Mouse (Mus musculus): ENCODE measurements around the gene Klhl20.

Klhl20 gene

GRCm38 (mm10) chr1:161077243-161077642 lies 54.1 kb downstream of the Klhl20 start:
- no peak for ATAC-seq (ENCODE audit: insufficient number of reproducible peaks, low FRiP score, low TSS enrichment)

DNA sequence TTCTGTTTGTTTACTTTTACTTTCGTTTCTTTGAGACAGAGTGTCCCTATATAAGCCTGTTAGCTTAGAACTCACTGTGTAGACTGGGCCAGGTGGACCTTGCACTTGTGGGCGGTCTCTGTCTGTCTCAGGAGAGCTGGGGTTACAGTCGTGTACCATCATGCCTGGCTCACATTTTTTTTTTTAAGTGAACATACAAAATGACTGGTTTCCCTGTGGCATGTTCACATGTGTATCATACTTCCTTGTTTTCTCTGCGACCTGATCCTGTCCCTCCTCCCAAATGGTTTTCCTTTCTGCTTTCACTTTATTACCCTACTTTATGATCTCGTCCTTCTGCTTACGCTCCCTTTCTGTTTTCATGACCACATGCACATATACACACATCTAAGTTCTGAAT lies 55.1 kb downstream of the Klhl20 start:
- ATAC-seq (ENCODE audit: insufficient number of reproducible peaks, low FRiP score, low TSS enrichment): no peak

- ATAC-seq (ENCODE audit: insufficient number of reproducible peaks, low FRiP score, low TSS enrichment): no peak
These were observed 60.1 kb downstream of the Klhl20 start for GRCm38 (mm10) chr1:161071272-161071620.

GRCm38 (mm10) chr1:161070352-161071271 lies 60.7 kb downstream of the Klhl20 start, which contains the start of the genes Dars2 and Cenpl:
TSS of gene Dars2 (minus strand) at chr1:161070658.
TSS of gene Cenpl (plus strand) at chr1:161070713.
- ATAC-seq (ENCODE audit: insufficient number of reproducible peaks, low FRiP score, low TSS enrichment): peak; percentile 97

- no peak for ATAC-seq (ENCODE audit: insufficient number of reproducible peaks, low FRiP score, low TSS enrichment)
These were observed 68.0 kb downstream of the Klhl20 start for GRCm38 (mm10) chr1:161063351-161063750.

GRCm38 (mm10) chr1:161057164-161057563 lies 74.1 kb downstream of the Klhl20 start:
- ATAC-seq (ENCODE audit: insufficient number of reproducible peaks, low FRiP score, low TSS enrichment): no peak

GRCm38 (mm10) chr1:161046972-161047371 lies 84.3 kb downstream of the Klhl20 start:
- ATAC-seq (ENCODE audit: insufficient number of reproducible peaks, low FRiP score, low TSS enrichment): no peak

DNA sequence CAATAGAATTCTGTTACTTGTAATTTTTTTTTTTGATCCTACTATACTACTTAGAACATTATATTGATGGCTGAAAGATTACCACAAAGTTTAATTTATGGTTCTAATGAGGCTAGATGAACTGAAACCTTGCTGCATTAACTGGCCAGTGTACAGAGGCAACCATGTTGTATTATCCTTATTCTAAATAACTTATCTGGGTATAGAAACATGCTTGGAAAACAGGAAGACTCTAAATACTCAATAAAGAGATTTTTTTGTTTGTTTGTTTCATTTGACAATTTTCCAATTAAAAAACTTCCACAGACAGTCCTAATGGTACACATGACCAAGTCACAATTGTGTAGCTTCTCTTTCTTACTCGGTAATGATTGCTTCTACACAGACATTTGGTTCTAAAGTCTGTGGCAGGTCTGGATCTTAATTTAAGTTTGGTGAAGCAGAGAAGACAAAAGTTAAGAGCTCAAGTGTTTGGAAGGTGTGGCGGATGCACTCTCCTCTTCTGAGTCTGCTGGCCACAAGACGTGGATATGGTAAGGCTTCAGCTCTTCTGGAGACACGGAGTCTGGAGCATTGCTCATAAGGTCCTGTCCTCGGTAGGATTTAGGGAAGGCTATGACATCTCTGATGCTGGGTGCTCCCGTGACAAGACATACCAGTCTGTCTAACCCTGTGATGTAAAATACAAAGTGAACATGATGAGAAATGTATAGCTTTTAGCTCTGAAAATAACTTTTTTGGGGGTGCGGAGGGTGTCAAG lies 89.9 kb downstream of the Klhl20 start:
- ATAC-seq (ENCODE audit: insufficient number of reproducible peaks, low FRiP score, low TSS enrichment): no peak

- no peak for ATAC-seq (ENCODE audit: insufficient number of reproducible peaks, low FRiP score, low TSS enrichment)
These were observed 90.5 kb downstream of the Klhl20 start for GRCm38 (mm10) chr1:161040855-161041254.

GRCm38 (mm10) chr1:161040426-161040770 lies 90.9 kb downstream of the Klhl20 start:
- ATAC-seq (ENCODE audit: insufficient number of reproducible peaks, low FRiP score, low TSS enrichment): no peak

- no peak for ATAC-seq (ENCODE audit: insufficient number of reproducible peaks, low FRiP score, low TSS enrichment)
These were observed 91.4 kb downstream of the Klhl20 start for GRCm38 (mm10) chr1:161039741-161040425.

DNA sequence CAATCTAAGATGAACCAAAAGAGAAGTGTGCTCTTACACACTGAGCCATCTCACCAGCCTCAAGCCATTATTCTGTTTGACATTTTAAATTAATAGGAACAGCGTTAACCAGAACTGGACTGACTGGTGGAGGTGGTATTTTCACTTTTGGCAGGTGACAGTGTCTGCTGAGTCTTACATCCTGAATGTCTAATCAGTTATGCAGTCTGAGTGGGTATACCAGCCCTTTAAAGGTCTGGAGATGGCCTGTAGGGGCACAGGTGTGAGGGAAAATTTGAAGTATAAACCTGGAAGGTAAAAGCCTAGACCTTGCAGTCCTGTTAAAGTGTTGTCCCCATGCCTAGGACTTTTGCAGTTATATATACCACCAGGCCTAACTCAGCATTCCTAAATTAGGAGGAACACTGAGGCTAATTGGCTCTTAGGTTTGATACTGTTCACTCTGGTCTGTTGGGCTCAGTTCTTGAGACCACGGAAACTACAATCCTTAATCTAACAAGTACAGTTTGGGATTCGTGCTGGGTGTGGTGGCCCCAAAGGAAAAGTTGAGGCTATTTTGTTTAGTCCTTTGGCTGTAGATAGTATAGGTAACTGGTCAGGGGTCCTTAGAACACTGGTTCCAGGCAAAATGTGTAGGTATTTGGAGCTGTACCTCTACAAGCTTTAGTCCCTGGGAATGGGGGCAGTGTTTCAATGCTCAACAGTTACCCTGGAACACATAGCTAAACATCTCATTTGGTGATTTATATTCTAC lies 92.2 kb downstream of the Klhl20 start:
- ATAC-seq (ENCODE audit: insufficient number of reproducible peaks, low FRiP score, low TSS enrichment): no peak

Measured in cerebellum, adult (tissue).